Mouse (Mus musculus): ENCODE measurements at regions not wholly inside any gene's neighbourhood (a gene's known extent, or its start where the extent isn't known, plus 50 kb on each side); places are given as distances from the start of the nearest gene placed in this dataset.

GRCm38 (mm10) chr7:133177179-133177575 lies 53.0 kb upstream of the Ctbp2 start:
- ATAC-seq (ENCODE audit: insufficient read depth) = peak; percentile 47; the same call in 1 of the 2 replicates
- no peak for TF ChIP-seq CTCF (IDR thresholded peaks at IDR 0.05; ENCODE audit: low read depth)
- Histone ChIP-seq H3K4me3 (ENCODE audit: low read depth, low read length) (no peak overlapping the region), H3K9ac (no peak overlapping the region), H3K4me2 (peak overlapping the region; percentile 7; the same call in 1 of the 2 replicates), H3K27me3 (ENCODE audit: insufficient read depth, low read length) (no peaks in the 10 kb centered on the region), H3K36me3 (ENCODE audit: insufficient read depth) (no peaks in the 10 kb centered on the region), H3K27ac (ENCODE audit: low read depth) (peak overlapping the region; percentile 55; the same call in 1 of the 2 replicates), H3K4me1 (ENCODE audit: insufficient read depth) (peaks cover 10% of the 10 kb centered on the region; the same call in 1 of the 2 replicates), H3K9me3 (ENCODE audit: low read depth, low read length) (no peaks in the 10 kb centered on the region)
- DNase-seq = no peak
- WGBS = 62% methylated on average over 4 of the region's 4 CpGs

- Histone ChIP-seq H3K27ac (ENCODE audit: low read depth) (peak overlapping the region; percentile 30; the same call in 1 of the 2 replicates), H3K9me3 (ENCODE audit: low read depth, low read length) (no peaks in the 10 kb centered on the region), H3K9ac (no peak overlapping the region), H3K4me1 (ENCODE audit: insufficient read depth) (peaks cover 10% of the 10 kb centered on the region; the same call in 1 of the 2 replicates), H3K36me3 (ENCODE audit: insufficient read depth) (no peaks in the 10 kb centered on the region), H3K27me3 (ENCODE audit: insufficient read depth, low read length) (no peaks in the 10 kb centered on the region), H3K4me3 (ENCODE audit: low read depth, low read length) (no peak overlapping the region), H3K4me2 (peak overlapping the region; percentile 7; the same call in 1 of the 2 replicates)
- 41% methylated on average over 10 of the region's 10 CpGs for WGBS
- peak; percentile 88 for ATAC-seq (ENCODE audit: insufficient read depth)
- no peak for TF ChIP-seq CTCF (IDR thresholded peaks at IDR 0.05; ENCODE audit: low read depth)
- peak; percentile 82 for DNase-seq
Observed at GRCm38 (mm10) chr7:133176256-133177178, 52.4 kb upstream of the Ctbp2 start.

All from lung, embryonic 14.5 days (tissue).